Mouse (Mus musculus) hindbrain, embryonic 11.5 days (tissue): ENCODE measurements at regions not wholly inside any gene's neighbourhood (a gene's known extent, or its start where the extent isn't known, plus 50 kb on each side); places are given as distances from the start of the nearest gene placed in this dataset.

ENCODE experiments used
- ATAC-seq: fragments of 200-750 bp; cut with Nextera tagmentation; 2 replicates; pipeline ENCODE4 v1.8.0; 2017; ENCODE audit warnings: mild to moderate bottlenecking, moderate TSS enrichment, moderate library complexity; ENCODE audit not compliant: low FRiP score
- DNase-seq: peaks from one replicate; pipeline ENCODE4 v3.0.0-alpha.2; 2015; ENCODE audit warnings: low spot score
- H3K27ac ChIP-seq: fragments of 300-500 bp; sonication (generic); 2 replicates; pipeline ENCODE4 v1.5.1; 2014; ENCODE audit warnings: mild to moderate bottlenecking, low read depth, low read length
- H3K27me3 ChIP-seq: fragments of 300-500 bp; sonication (generic); 2 replicates; pipeline ENCODE4 v1.6.1; 2014; ENCODE audit warnings: mild to moderate bottlenecking, low read length, moderate library complexity, mixed read lengths; ENCODE audit not compliant: control insufficient read depth, insufficient read depth
- H3K36me3 ChIP-seq: fragments of 300-500 bp; sonication (generic); 2 replicates; pipeline ENCODE4 v1.6.1; 2014; ENCODE audit warnings: mild to moderate bottlenecking, low read length, moderate library complexity, mixed read lengths; ENCODE audit not compliant: control insufficient read depth, insufficient read depth
- H3K4me1 ChIP-seq: fragments of 300-500 bp; sonication (generic); replicated peaks from 2 replicates; pipeline ENCODE4 v1.6.1; 2014; ENCODE audit warnings: low read length, mixed read lengths; ENCODE audit not compliant: control insufficient read depth, insufficient read depth
- H3K4me2 ChIP-seq: fragments of 300-500 bp; sonication (generic); replicated peaks from 2 replicates; pipeline ENCODE4 v1.6.1; 2014; ENCODE audit warnings: mild to moderate bottlenecking, low read depth, low read length
- H3K4me3 ChIP-seq: fragments of 300-500 bp; sonication (generic); 2 replicates; pipeline ENCODE4 v1.5.1; 2014; ENCODE audit warnings: low read depth, low read length
- H3K9ac ChIP-seq: fragments of 300-500 bp; sonication (generic); 2 replicates; pipeline ENCODE4 v1.6.1; 2014; ENCODE audit warnings: low read depth, low read length
- H3K9me3 ChIP-seq: fragments of 300-500 bp; sonication (generic); 2 replicates; pipeline ENCODE4 v1.6.1; 2016; ENCODE audit warnings: low read length; ENCODE audit not compliant: control insufficient read depth
- WGBS: fragments of 180-500 bp; shearing (Covaris S2); extraction: QIAGEN DNeasy Blood & Tissue Kit; methylation state at CpG from one replicate; pipeline ENCODE4 v1.1.7; 2014; 5-methylcytosine and 5-hydroxymethylcytosine counted together

DNA sequence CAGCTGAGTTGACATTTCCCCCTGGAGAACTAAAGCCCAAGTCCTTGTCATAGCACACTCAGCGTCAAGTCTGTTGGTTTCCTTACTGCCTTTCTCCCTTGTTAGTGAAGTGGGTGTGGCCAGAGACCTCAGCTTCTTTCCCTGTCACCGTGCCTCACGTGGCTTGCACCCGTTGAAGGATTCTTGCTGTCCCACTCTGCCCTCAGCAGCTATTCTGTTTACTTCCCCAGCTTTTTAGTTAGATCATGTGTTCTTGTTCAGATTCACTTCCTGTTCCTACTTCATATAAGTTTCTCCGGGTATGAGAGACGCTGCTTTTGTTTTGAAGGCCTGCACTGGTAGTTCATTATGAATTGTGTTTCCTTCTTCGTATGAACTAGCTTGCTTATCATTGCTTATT is 278.5 kb upstream of the Zfp703 start:
- DNase-seq: no peak
- H3K4me1 ChIP-seq: no peaks in the 10 kb centered on the region
- H3K9ac ChIP-seq: no peak overlapping the region
- no peak overlapping the region for H3K4me2 ChIP-seq
- H3K36me3 ChIP-seq: no peaks in the 10 kb centered on the region
- no peak overlapping the region for H3K4me3 ChIP-seq
- H3K27me3 ChIP-seq: no peaks in the 10 kb centered on the region; the same call in 1 of the 2 replicates
- no peaks in the 10 kb centered on the region for H3K9me3 ChIP-seq
- no peak overlapping the region for H3K27ac ChIP-seq
- WGBS: 75% methylated on average over 7 of the region's 7 CpGs
- ATAC-seq: no peak

DNA sequence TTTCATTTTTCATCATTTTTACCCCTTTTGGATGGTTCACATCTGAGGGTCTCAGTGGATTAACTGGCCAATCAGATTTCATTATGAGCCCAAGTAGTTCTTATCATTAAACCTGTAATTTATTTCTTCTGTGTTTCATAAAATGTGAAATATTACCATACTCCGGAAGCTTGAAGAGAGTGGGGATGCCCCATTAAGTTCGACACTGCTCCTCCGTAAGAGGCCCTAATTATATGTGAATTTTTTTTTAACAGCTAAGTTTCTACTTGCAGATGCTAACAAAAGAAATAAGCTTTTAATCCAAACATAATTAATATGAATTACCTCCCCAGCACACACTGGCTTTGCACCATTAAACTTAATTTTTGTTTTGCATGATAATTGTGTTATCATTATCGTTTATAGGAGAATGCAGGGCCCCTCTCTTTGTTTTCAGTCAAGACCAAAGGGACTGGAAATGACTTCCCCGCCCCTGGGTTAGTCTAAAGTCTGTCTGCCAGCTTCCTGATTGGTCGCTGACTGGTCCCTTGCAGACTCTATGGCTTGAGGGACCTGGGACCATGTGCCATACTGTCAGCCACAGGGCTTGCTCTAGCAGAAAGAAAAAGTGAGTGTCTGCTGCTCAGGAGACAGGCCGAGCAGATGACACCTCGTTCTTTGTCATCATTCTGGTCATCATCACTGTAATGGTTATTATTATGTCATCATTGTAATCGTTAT is 270.9 kb upstream of the Zfp703 start:
- Histone ChIP-seq H3K27ac (no peak overlapping the region), H3K36me3 (no peaks in the 10 kb centered on the region), H3K9me3 (no peaks in the 10 kb centered on the region), H3K4me2 (no peak overlapping the region), H3K4me3 (no peak overlapping the region), H3K27me3 (no peaks in the 10 kb centered on the region), H3K4me1 (no peaks in the 10 kb centered on the region), H3K9ac (no peak overlapping the region)
- DNase-seq (no peak), ATAC-seq (no peak; the same call in 1 of the 2 replicates)
- 63% methylated on average over 9 of the region's 9 CpGs for WGBS

- no peak overlapping the region for H3K9ac ChIP-seq
- no peaks in the 10 kb centered on the region for H3K27me3 ChIP-seq
- no peak overlapping the region for H3K4me2 ChIP-seq
- WGBS: 95% methylated on average over 7 of the region's 7 CpGs
- no peak overlapping the region for H3K27ac ChIP-seq
- H3K36me3 ChIP-seq: no peaks in the 10 kb centered on the region
- H3K4me1 ChIP-seq: no peaks in the 10 kb centered on the region
- no peaks in the 10 kb centered on the region for H3K9me3 ChIP-seq
- DNase-seq (no peak), ATAC-seq (no peak)
- no peak overlapping the region for H3K4me3 ChIP-seq
Measured at GRCm38 (mm10) chr8:26706768-26707156, 270.4 kb upstream of the Zfp703 start.

GRCm38 (mm10) chr8:26713836-26714235 is 263.3 kb upstream of the Zfp703 start:
- 87% methylated on average over 8 of the region's 8 CpGs for WGBS

DNA sequence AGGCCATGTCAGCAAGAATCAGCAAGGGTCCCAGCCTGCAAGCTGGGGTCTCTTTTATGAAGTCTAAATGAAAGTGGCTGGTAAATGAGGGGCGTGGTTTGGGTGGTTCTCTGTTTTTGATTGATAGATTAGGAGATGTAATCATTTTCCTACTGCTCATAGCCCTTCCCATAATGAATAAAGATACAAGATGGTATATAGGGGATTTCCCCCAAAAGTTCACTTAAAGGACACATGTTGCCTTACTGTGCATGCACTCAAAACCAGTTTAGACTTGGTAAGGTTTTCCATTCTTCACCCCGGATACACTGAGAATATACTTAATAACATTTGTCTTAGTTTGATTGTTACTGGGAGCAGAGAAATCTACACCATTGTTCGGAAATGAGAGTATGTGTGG is 262.4 kb upstream of the Zfp703 start:
- no peaks in the 10 kb centered on the region for H3K36me3 ChIP-seq
- no peak for ATAC-seq
- DNase-seq: no peak
- H3K9ac ChIP-seq: no peak overlapping the region
- no peak overlapping the region for H3K27ac ChIP-seq
- no peak overlapping the region for H3K4me2 ChIP-seq
- H3K4me1 ChIP-seq: no peaks in the 10 kb centered on the region
- H3K9me3 ChIP-seq: no peaks in the 10 kb centered on the region
- H3K4me3 ChIP-seq: no peak overlapping the region
- 93% methylated on average over 3 of the region's 3 CpGs for WGBS
- H3K27me3 ChIP-seq: no peaks in the 10 kb centered on the region

More at GRCm38 (mm10) chr8:26713836-26714235, 263.3 kb upstream of the Zfp703 start:
- DNase-seq (no peak), ATAC-seq (no peak)
- H3K4me3 ChIP-seq: no peak overlapping the region
- H3K9ac ChIP-seq: no peak overlapping the region
- no peak overlapping the region for H3K27ac ChIP-seq
- H3K9me3 ChIP-seq: no peaks in the 10 kb centered on the region
- no peak overlapping the region for H3K4me2 ChIP-seq
- no peaks in the 10 kb centered on the region for H3K4me1 ChIP-seq
- no peaks in the 10 kb centered on the region for H3K27me3 ChIP-seq
- no peaks in the 10 kb centered on the region for H3K36me3 ChIP-seq

DNA sequence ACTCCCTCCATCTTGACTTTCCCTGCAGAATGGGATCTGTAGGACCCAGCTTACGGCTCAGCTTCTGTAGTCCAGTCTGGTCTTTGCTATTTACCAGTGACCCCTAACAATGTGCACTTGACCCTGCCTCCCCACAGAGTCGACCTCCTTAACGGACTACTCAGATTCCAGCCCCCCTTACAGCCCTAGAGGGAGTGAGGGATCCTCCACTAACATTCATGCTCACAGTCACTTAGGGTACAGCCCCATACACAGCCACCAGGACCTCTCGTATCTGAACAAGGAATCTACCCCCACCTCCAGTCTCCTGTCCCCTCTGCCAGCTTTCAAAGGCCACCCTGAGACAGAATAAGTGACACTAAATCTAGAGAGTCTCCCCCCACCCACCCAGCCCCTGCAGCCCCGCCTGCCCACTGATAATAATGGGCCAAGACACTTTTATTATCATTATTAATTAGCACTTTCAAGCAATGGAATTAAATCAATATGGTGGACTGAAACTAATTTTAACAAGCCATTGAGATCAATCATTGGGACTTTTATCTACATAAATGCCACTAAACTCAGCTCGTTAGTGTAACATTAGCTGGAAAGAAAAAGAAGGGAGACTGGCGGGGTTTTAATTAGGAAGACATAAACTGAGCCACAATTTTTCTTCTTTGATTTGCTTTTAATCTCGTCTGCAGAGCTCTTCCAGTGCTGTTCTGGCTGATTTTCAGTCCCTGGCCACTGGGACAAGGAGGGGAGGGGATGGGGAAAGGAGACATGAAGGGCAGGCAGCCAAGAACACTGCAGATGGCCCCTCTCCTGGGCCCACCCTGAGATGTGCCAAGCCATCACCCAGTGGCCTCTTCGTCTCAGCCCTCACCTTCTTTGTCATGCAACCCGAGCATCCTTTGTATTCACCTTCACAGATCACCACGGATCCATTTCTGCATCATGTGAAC is 258.4 kb upstream of the Zfp703 start:
- no peak for DNase-seq
- H3K4me2 ChIP-seq: no peak overlapping the region
- H3K9me3 ChIP-seq: no peaks in the 10 kb centered on the region
- no peak for ATAC-seq
- H3K27me3 ChIP-seq: no peaks in the 10 kb centered on the region
- no peak overlapping the region for H3K4me3 ChIP-seq
- H3K4me1 ChIP-seq: no peaks in the 10 kb centered on the region
- 65% methylated on average over 11 of the region's 11 CpGs for WGBS
- no peak overlapping the region for H3K9ac ChIP-seq
- no peaks in the 10 kb centered on the region for H3K36me3 ChIP-seq
- no peak overlapping the region for H3K27ac ChIP-seq

- H3K36me3 ChIP-seq: no peaks in the 10 kb centered on the region
- no peak overlapping the region for H3K4me3 ChIP-seq
- H3K9me3 ChIP-seq: no peaks in the 10 kb centered on the region
- H3K4me2 ChIP-seq: no peak overlapping the region
- H3K27me3 ChIP-seq: no peaks in the 10 kb centered on the region
- H3K27ac ChIP-seq: no peak overlapping the region
- H3K9ac ChIP-seq: no peak overlapping the region
- DNase-seq: no peak
- no peaks in the 10 kb centered on the region for H3K4me1 ChIP-seq
- ATAC-seq: no peak
- 77% methylated on average over 3 of the region's 3 CpGs for whole genome bisulfite sequencing
Measured at GRCm38 (mm10) chr8:26722766-26723165, 254.4 kb upstream of the Zfp703 start.

DNA sequence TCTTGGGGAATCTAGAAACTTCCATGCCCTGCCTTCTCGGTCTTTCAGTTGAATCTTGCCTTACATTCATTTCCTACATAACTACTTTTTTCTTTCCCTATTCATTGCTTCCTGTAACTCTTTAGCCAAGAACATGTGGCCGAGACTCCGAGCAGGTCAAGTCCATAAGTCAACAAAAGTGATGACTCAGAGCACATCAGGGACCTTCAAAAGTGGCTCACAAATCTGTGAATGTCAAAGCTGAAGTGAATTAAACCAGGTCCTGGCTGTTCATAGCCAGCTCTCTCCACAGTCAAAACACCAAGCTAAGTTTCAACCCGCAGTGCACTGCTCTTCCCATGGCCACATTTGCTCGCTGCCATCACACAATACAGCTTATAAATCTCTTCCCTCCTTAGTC is 252.5 kb upstream of the Zfp703 start:
- H3K9me3 ChIP-seq: no peaks in the 10 kb centered on the region
- no peaks in the 10 kb centered on the region for H3K36me3 ChIP-seq
- no peaks in the 10 kb centered on the region for H3K4me1 ChIP-seq
- H3K4me3 ChIP-seq: no peak overlapping the region
- H3K9ac ChIP-seq: no peak overlapping the region
- H3K27ac ChIP-seq: no peak overlapping the region
- 88% methylated on average over 5 of the region's 5 CpGs for WGBS
- H3K4me2 ChIP-seq: no peak overlapping the region
- no peaks in the 10 kb centered on the region for H3K27me3 ChIP-seq
- ATAC-seq (no peak), DNase-seq (no peak)
